Comparison of ENCODE assay signal across 7 mouse cellular contexts in the genomic region with DNA sequence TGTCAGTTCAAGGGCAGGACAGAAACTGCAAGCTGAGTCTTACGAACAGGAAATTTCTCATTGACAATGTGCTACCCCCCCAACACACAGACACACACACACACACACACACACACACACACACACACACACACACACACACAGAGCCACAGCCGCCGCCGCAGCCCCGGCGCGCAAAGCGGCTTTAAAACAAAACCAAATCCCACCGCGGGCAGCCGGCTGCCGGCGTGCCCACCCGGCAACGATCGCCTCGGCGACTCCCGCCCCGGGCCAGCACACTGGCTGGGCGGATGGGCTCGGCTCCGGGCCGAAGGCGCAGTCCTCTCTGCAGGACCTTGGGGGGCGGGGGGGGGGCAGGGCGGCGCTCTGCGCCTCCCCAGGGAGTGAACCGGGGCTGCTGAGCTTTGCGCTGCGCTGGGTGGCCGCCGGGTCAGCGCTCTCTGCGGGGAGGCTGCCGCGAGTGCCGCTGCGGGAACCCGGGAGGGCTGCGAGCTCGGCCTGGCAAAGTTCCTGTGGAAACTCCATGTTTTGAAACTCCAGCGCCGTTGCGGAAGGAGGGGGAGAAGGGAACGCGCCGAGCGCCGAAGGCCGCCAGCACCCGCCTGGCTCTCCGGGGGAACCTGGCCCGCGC.
DNase-seq lines count a peak whose midpoint lies in the region; ATAC-seq and TF ChIP-seq lines count a peak whose summit lies in the region.

No protein-coding gene starts in this region.

- peak overlapping the region; percentile 25 to 56; a peak in 3 of 4 replicates for H3K4me3 ChIP-seq in ES-E14 (ENCODE audit: insufficient read depth in 1 of 2, low read depth in 1 of 2, low read length in 2 of 2, poor library complexity in 1 of 2, severe bottlenecking in 1 of 2)
- peak overlapping the region; percentile 67 for H3K4me3 ChIP-seq in embryonic facial prominence, embryonic 10.5 days
- H3K4me3 ChIP-seq in heart, embryonic 15.5 days, result peak overlapping the region; percentile 59
- H3K4me3 ChIP-seq in stomach, embryonic 14.5 days (ENCODE audit: low read depth, low read length), result peak overlapping the region; percentile 41

- in situ Hi-C loops in ES-E14 (cut with MboI; ENCODE audit: low sequenced_read_pairs in 2 of 2, unreplicated experiment in 2 of 2), result loop anchor here (5.0 to 25.0 kb wide), 3 partner anchors 36 to 454 kb away; no protein-coding TSS in a partner anchor

- no peaks in the 10 kb centered on the region for H3K4me1 ChIP-seq in ES-E14 (ENCODE audit: control insufficient read depth in 2 of 2, insufficient read depth in 2 of 2, low read length in 2 of 2, poor library complexity in 1 of 2)
- H3K4me1 ChIP-seq in embryonic facial prominence, embryonic 10.5 days, result peaks cover 51% of the 10 kb centered on the region
- peaks cover 30% of the 10 kb centered on the region for H3K4me1 ChIP-seq in heart, embryonic 15.5 days (replicated peaks)
- peaks cover 5% of the 10 kb centered on the region; the same call in 1 of the 2 replicates for H3K4me1 ChIP-seq in stomach, embryonic 14.5 days (ENCODE audit: control insufficient read depth, insufficient read depth, low read length)

- 2% methylated on average over 56 of the region's 56 CpGs for WGBS in embryonic facial prominence, embryonic 10.5 days
- under 1% methylated on average over 38 of the region's 56 CpGs for WGBS in heart, embryonic 15.5 days
- 2% methylated on average over 45 of the region's 56 CpGs for WGBS in stomach, embryonic 14.5 days

- H3K4me2 ChIP-seq in heart, embryonic 15.5 days, result peak overlapping the region; percentile 87
- peak overlapping the region; percentile 78 for H3K4me2 ChIP-seq in stomach, embryonic 14.5 days (replicated peaks; ENCODE audit: low read depth, low read length)

- H3K27ac ChIP-seq in ES-E14 (ENCODE audit: insufficient read depth, low read depth, low read length, poor library complexity, severe bottlenecking), result no peak overlapping the region
- H3K27ac ChIP-seq in embryonic facial prominence, embryonic 10.5 days (replicated peaks), result peak overlapping the region; percentile 85
- H3K27ac ChIP-seq in heart, embryonic 15.5 days, result peak overlapping the region; percentile 98
- H3K27ac ChIP-seq in stomach, embryonic 14.5 days (ENCODE audit: low read length), result peak overlapping the region; percentile 94

- no peaks in the 10 kb centered on the region for H3K9me3 ChIP-seq in ES-E14 (ENCODE audit: control insufficient read depth, insufficient read depth, low read depth, low read length)
- no peaks in the 10 kb centered on the region for H3K9me3 ChIP-seq in embryonic facial prominence, embryonic 10.5 days
- H3K9me3 ChIP-seq in heart, embryonic 15.5 days (replicated peaks), result no peaks in the 10 kb centered on the region
- no peaks in the 10 kb centered on the region for H3K9me3 ChIP-seq in stomach, embryonic 14.5 days (ENCODE audit: control insufficient read depth, low read depth, low read length)

- no peaks in the 10 kb centered on the region for H3K36me3 ChIP-seq in ES-E14 (ENCODE audit: control insufficient read depth, insufficient read depth, low read length, poor library complexity, severe bottlenecking)
- H3K36me3 ChIP-seq in embryonic facial prominence, embryonic 10.5 days (replicated peaks), result peaks cover 7% of the 10 kb centered on the region
- H3K36me3 ChIP-seq in heart, embryonic 15.5 days, result no peaks in the 10 kb centered on the region
- no peaks in the 10 kb centered on the region for H3K36me3 ChIP-seq in stomach, embryonic 14.5 days (ENCODE audit: control insufficient read depth, insufficient read depth, low read length)

- peak overlapping the region; percentile 38 for H3K9ac ChIP-seq in ES-E14 (ENCODE audit: insufficient read depth, low read depth, low read length, poor library complexity, severe bottlenecking)
- H3K9ac ChIP-seq in heart, embryonic 15.5 days, result peak overlapping the region; percentile 70
- H3K9ac ChIP-seq in stomach, embryonic 14.5 days (replicated peaks; ENCODE audit: low read depth, low read length), result peak overlapping the region; percentile 64

- peaks cover 100% of the 10 kb centered on the region for H3K27me3 ChIP-seq in embryonic facial prominence, embryonic 10.5 days (replicated peaks; ENCODE audit: low read depth, poor library complexity, severe bottlenecking)
- peaks cover 59% of the 10 kb centered on the region for H3K27me3 ChIP-seq in heart, embryonic 15.5 days
- H3K27me3 ChIP-seq in stomach, embryonic 14.5 days (ENCODE audit: control insufficient read depth, insufficient read depth, low read length), result 0 out of 2 replicates have a peak, but pooled peaks cover 4% of the 10 kb centered on the region

- no peak for ATAC-seq in heart, embryonic 15.5 days (replicated peaks; ENCODE audit: insufficient number of reproducible peaks, insufficient read depth, low FRiP score, low read depth)
- 0 out of 2 replicates have a peak, but pooled peaks have one; percentile 21 for ATAC-seq in stomach, embryonic 14.5 days (ENCODE audit: insufficient number of reproducible peaks, insufficient read depth, low FRiP score, low read depth)

- peak; percentile 28 to 40 for DNase-seq in B cell, adult 2 months
- no peak for DNase-seq in ES-E14 (ENCODE audit: low read depth, low spot score)
- DNase-seq in embryonic facial prominence, embryonic 10.5 days (ENCODE audit: low spot score), result peak; percentile 56
- DNase-seq in kidney, postnatal 14 days, result peak; percentile 66
- DNase-seq in lung, postnatal 36 days, result peak; percentile 48

TF ChIP-seq in ES-E14, 5 proteins besides CTCF, POLR2A, EP300 and RAD21:
- TF ChIP-seq CHD2 (IDR thresholded peaks at IDR 0.05; ENCODE audit: low read depth, low read length) (no peak), MAFK (IDR thresholded peaks at IDR 0.05; ENCODE audit: insufficient read depth, low read depth, low read length) (no peak), HCFC1 (IDR thresholded peaks at IDR 0.05; ENCODE audit: borderline replicate concordance, insufficient read depth, low read length) (no peak), ZNF384 (IDR thresholded peaks at IDR 0.05; ENCODE audit: low read depth, low read length) (no peak), ZC3H11A (IDR thresholded peaks at IDR 0.05; ENCODE audit: borderline replicate concordance, low read depth, low read length) (no peak)
